In genomic region chr1:122351530-122351929, GRCm38 (mm10) we compare ENCODE assay signal across 17 mouse cellular contexts.
DNase-seq lines count a peak whose midpoint lies in the region; ATAC-seq lines count a peak whose summit lies in the region.
"Had no signal": no experiment of that assay in that cellular context is flagged by ENCODE, and none has a peak within 500 bp of the region (broad histone marks: within the 10 kb centered on the region; RNA-seq: fewer than 3 reads in every experiment).

No protein-coding gene starts in this region.

- no peaks in the 10 kb centered on the region for H3K9me3 ChIP-seq in hindbrain, embryonic 14.5 days (ENCODE audit: control insufficient read depth, low read length)
- no peaks in the 10 kb centered on the region for H3K9me3 ChIP-seq in hindbrain, embryonic 12.5 days (replicated peaks)
- H3K9me3 ChIP-seq: heart, embryonic 15.5 days; limb, embryonic 10.5 days; liver, embryonic 12.5 days had no signal

- no peaks in the 10 kb centered on the region for H3K4me1 ChIP-seq in hindbrain, embryonic 14.5 days (replicated peaks; ENCODE audit: control insufficient read depth, insufficient read depth, low read length)
- H3K4me1 ChIP-seq in hindbrain, embryonic 12.5 days: no peaks in the 10 kb centered on the region
- H3K4me1 ChIP-seq: heart, embryonic 15.5 days; limb, embryonic 10.5 days; liver, embryonic 12.5 days had no signal

- H3K27me3 ChIP-seq in hindbrain, embryonic 14.5 days (ENCODE audit: control insufficient read depth, insufficient read depth, low read length): no peaks in the 10 kb centered on the region
- H3K27me3 ChIP-seq in hindbrain, embryonic 12.5 days: no peaks in the 10 kb centered on the region
- H3K27me3 ChIP-seq: CH12.LX; heart, embryonic 15.5 days; liver, embryonic 12.5 days; Patski had no signal

- H3K27ac ChIP-seq in hindbrain, embryonic 14.5 days: no peak overlapping the region
- no peak overlapping the region for H3K27ac ChIP-seq in hindbrain, embryonic 12.5 days
- H3K27ac ChIP-seq: heart, embryonic 15.5 days; limb, embryonic 10.5 days; liver, embryonic 12.5 days had no signal

- intact Hi-C loops in left cerebral cortex, postnatal 14 days (cut with DNase I): no loop called here

- DNase-seq in hindbrain, embryonic 14.5 days (ENCODE audit: low spot score): peak; percentile 46
- peak; percentile 5 to 7 for DNase-seq in left cerebral cortex, postnatal 14 days (ENCODE audit: low spot score in 2 of 2)
- no peak for DNase-seq in left cerebral cortex, adult 11 months (ENCODE audit: low spot score)
- DNase-seq in ZHBTc4 (ENCODE audit: low read depth, low spot score): peak; percentile 1
- DNase-seq in retina, embryonic 14.5 days (ENCODE audit: low spot score): peak; percentile 41
- DNase-seq in cerebellum, adult 11 months: no peak
- DNase-seq: right cerebral cortex, adult 18-20 months; thymus, postnatal 14 days had no signal

- H3K4me3 ChIP-seq in hindbrain, embryonic 14.5 days (replicated peaks; ENCODE audit: low read length): no peak overlapping the region
- H3K4me3 ChIP-seq in hindbrain, embryonic 12.5 days: no peak overlapping the region
- H3K4me3 ChIP-seq: erythroblast, embryonic 14.5 days; heart, embryonic 15.5 days; limb, embryonic 10.5 days; liver, embryonic 12.5 days; myocyte had no signal

- H3K36me3 ChIP-seq in hindbrain, embryonic 14.5 days (replicated peaks; ENCODE audit: control insufficient read depth, insufficient read depth): no peaks in the 10 kb centered on the region
- H3K36me3 ChIP-seq in hindbrain, embryonic 12.5 days: no peaks in the 10 kb centered on the region
- H3K36me3 ChIP-seq: heart, embryonic 15.5 days; limb, embryonic 10.5 days; liver, embryonic 12.5 days had no signal

- no peak overlapping the region for H3K9ac ChIP-seq in hindbrain, embryonic 14.5 days
- H3K9ac ChIP-seq in hindbrain, embryonic 12.5 days: no peak overlapping the region
- H3K9ac ChIP-seq: heart, embryonic 15.5 days; liver, embryonic 12.5 days had no signal

- no peak for ATAC-seq in hindbrain, embryonic 14.5 days (ENCODE audit: low FRiP score)
- ATAC-seq in hindbrain, embryonic 12.5 days (ENCODE audit: low FRiP score): no peak
- ATAC-seq: hindbrain, embryonic 16.5 days; liver, embryonic 12.5 days; Patski had no signal

- no peak overlapping the region for H3K4me2 ChIP-seq in hindbrain, embryonic 14.5 days (replicated peaks)
- no peak overlapping the region for H3K4me2 ChIP-seq in hindbrain, embryonic 12.5 days (replicated peaks)
- H3K4me2 ChIP-seq: heart, embryonic 15.5 days; liver, embryonic 12.5 days had no signal

Comparison
In these comparisons a context has a peak if more than half of its experiments do, and no peak if none do; other contexts are left out.
1. DNase-seq: peak in hindbrain, embryonic 14.5 days (single experiment), left cerebral cortex, postnatal 14 days (2 of 2), ZHBTc4 (single experiment) and retina, embryonic 14.5 days (single experiment); none in left cerebral cortex, adult 11 months (single experiment) and cerebellum, adult 11 months (single experiment).